Mouse (Mus musculus): ENCODE measurements around the gene Olfr69. TPM values are rescaled to one million over a fixed set of nuclear protein-coding genes. Genes with fewer than 3 reads are reported as not detected.
"Not testable (repeated sequence)": the region's sequence is repeated elsewhere in the genome, so short reads cannot be mapped to it uniquely, and the experiment has no call there.

Gene Olfr69
- total RNA-seq, 2 experiments from 2014 or later: not detected

DNA sequence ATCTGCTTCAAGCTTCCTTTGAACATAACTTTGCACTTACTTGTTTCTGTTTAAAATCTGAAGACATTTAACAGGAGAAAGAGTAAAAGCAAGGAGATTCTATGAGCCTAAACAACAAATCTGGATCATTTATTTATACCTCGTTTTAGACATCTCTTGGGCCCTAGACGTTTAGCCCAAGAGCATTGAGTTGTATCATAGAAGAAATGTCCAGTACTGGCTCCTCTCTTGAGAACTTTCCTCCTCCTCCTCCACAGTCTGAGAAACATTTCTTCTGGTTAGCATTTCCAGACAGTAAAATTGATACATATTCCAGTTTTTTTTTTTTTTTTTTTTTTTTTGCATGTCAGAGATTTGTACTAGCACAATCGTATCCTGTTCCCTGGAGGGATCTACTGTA lies 20.3 kb upstream of the Olfr69 start, which contains the start of gene Olfr67:
Olfr67 (minus strand) TSS at position 101 of the 400 bp plus-strand sequence.
- no peak for DNase-seq
- intact Hi-C loops (cut with DNase I): no loop called here
- Histone ChIP-seq H3K4me3 (no peak within 1 kb of the TSS), H3K27ac (no peak within 1 kb of the TSS)
- no peak for TF ChIP-seq CTCF (IDR thresholded peaks at IDR 0.05)

DNA sequence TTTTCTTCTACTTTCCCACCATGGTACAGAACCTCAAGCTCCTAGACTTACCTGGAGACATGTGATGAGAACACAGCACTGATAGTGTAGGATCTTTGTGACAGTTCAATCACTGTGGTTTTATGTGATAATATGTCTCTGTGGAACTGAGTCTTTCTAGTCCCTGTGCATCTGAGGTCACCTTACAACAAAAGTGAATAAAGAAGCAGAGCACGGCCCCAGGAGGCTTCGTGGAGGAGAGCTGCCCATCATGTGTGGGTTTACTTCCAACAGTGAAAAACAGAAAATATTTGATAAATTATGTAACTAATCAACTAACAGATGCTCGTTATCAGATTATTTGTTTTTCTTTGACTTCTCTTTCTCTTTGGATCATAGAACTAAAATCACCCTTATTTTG lies 8.2 kb upstream of the Olfr69 start, which contains the start of gene Olfr68:
Olfr68 (minus strand) TSS at position 101 of the 400 bp plus-strand sequence.
- Histone ChIP-seq H3K27ac (no peak within 1 kb of the TSS), H3K4me3 (no peak within 1 kb of the TSS)
- TF ChIP-seq CTCF (IDR thresholded peaks at IDR 0.05): no peak
- no peak for DNase-seq
- intact Hi-C loops (cut with DNase I): no loop called here

DNA sequence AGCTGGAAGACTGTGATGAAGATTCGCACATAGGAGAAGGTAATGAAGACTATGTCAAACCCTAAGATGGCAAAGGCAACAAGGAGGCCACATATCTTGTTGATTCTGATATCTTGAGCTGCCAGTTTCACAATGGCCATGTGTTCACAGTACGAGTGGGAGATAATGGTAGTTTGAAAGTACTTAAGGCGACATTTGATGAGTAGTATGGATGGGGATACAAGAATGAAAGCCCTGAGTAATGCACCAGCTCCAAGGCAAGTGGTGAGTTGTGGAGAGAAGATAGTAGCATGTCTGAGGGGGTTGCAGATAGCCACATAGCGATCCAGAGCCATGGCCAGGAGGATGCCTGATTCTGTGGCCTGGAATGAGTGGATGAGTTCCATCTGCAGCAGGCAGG lies 6.3 kb upstream of the Olfr69 start:
- intact Hi-C loops (cut with DNase I); H3K27ac ChIP-seq; DNase-seq; H3K4me3 ChIP-seq: not testable (repeated sequence)

DNA sequence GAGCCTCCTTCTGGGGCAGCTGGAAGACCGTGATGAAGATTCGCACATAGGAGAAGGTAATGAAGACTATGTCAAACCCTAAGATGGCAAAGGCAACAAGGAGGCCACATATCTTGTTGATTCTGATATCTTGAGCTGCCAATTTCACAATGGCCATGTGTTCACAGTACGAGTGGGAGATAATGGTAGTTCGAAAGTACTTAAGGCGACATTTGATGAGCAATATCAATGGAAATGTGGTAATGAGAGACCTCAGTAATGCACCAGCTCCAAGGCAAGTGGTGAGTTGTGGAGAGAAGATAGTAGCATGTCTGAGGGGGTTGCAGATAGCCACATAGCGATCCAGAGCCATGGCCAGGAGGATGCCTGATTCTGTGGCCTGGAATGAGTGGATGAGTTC lies 3.7 kb downstream of the Olfr69 start:
- intact Hi-C loops (cut with DNase I); H3K27ac ChIP-seq; DNase-seq; H3K4me3 ChIP-seq: not testable (repeated sequence)

DNA sequence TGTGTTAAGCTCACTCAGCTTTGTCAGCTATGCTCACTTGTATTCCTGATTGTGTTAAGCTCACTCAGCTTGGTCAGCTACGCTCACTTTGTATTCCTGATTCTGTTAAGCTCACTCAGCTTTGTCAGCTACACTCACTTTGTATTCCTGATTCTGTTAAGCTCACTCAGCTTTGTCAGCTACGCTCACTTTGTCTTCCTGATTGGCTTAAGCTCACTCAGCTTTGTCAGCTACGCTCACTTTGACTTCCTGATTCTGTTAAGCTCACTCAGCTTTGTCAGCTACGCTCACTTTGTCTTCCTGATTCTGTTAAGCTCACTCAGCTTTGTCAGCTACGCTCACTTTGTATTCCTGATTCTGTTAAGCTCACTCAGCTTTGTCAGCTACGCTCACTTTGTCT lies 9.2 kb downstream of the Olfr69 start:
- H3K4me3 ChIP-seq; H3K27ac ChIP-seq; intact Hi-C loops (cut with DNase I); DNase-seq: not testable (repeated sequence)

DNA sequence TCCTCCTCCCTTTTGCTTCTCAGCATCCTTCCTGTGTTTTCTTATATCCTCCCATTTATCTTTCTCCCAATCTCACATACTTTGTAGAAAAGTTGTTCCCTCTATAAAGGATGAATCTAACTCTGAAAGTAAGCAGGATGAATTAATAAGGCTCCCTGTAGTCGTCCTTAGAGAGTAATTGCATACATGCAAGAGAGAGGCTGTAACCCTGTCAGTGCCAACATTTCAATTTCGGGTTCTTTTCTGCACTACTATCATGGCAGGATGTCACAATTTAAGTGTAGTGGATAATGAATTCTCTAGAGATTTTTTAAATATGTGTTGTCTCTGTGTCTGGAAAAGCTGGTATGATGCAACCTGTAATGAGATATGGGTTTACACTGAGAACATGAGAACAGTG lies 14.2 kb downstream of the Olfr69 start, which contains the start of gene Olfr630:
Olfr630 (minus strand) TSS at position 101 of the 400 bp plus-strand sequence.
- DNase-seq: no peak
- H3K4me3 ChIP-seq: no peak within 1 kb of the TSS
- H3K27ac ChIP-seq: no peak within 1 kb of the TSS
- intact Hi-C loops (cut with DNase I): no loop called here
- TF ChIP-seq CTCF (IDR thresholded peaks at IDR 0.05): no peak

DNA sequence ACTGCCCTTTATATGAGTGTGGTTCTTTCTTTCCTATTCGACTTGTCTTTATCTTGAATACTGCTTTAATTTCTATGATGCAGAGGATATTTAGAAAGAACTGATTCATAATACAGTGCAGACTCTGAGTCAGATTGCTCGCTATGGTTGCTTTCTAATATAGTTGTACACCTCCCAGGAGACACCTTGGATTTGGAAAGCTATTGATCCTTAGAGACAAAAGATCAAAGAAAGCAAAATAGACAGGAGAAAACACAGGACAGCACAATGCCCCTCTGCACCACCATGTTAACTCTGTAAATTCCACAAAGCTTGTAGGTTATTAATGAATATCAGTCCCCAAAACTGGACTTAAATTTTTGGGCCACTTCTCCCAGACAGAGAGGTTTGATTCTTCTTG lies 26.6 kb downstream of the Olfr69 start, which contains the start of gene Olfr629:
Olfr629 (minus strand) TSS at position 101 of the 400 bp plus-strand sequence.
- Histone ChIP-seq H3K27ac (no peak within 1 kb of the TSS), H3K4me3 (no peak within 1 kb of the TSS)
- no peak for TF ChIP-seq CTCF (IDR thresholded peaks at IDR 0.05)
- intact Hi-C loops (cut with DNase I): no loop called here
- DNase-seq: no peak

DNA sequence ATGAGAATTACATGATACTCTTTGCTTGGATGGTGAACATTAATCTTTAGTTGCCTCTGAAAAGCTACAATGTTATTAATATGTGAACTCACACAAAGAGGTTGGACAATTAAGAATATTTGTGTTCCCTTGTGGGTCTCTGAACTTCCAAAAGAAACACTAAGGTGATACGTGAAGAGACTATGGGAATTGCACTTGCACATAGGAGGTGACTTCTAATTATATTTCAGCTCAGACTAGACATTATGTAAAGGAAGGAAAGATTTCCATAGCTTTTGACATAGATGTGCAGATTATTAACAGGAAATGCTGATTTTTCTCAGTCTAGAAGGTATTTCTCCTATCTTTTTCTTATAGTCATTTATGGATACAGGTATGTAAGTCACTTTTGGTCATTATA lies 41.3 kb downstream of the Olfr69 start, which contains the start of gene Olfr628:
Olfr628 (plus strand) TSS at position 301 of the 400 bp plus-strand sequence.
- intact Hi-C loops (cut with DNase I): no loop called here
- DNase-seq: no peak
- no peak within 1 kb of the TSS for H3K4me3 ChIP-seq
- no peak for TF ChIP-seq CTCF (IDR thresholded peaks at IDR 0.05)
- no peak within 1 kb of the TSS for H3K27ac ChIP-seq

DNA sequence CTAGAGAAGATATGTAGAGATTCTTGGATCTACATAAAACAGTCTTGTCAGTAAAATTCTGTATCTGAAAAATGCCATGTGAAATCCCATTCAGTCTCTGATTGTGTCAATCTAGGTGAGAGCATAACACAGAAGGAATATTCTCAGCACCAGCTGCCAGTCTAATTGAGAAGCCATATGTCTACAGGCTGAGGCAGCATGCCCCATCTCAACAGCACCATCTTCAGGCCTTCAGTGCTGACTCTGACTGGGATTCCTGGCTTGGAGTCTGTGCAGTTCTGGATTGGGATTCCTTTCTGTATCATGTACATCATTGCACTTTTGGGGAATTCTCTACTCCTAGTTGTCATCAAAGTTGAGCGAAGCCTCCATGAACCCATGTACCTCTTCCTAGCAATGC lies 55.0 kb downstream of the Olfr69 start:
- intact Hi-C loops (cut with DNase I); H3K4me3 ChIP-seq; DNase-seq; H3K27ac ChIP-seq: not testable (repeated sequence)

Other genes starting within 250 kb of the Olfr69 start
- not detected for gene Olfr612, start 228.9 kb downstream of the Olfr69 start, total RNA-seq (2021)
- gene Olfr613, start 223.5 kb downstream of the Olfr69 start, total RNA-seq (2021): not detected
- not detected for gene Olfr615, start 215.5 kb downstream of the Olfr69 start, total RNA-seq (2021)
- gene Olfr616, start 202.5 kb downstream of the Olfr69 start, total RNA-seq (2021): not detected
- gene Olfr617, start 198.5 kb downstream of the Olfr69 start, total RNA-seq (2021): not detected
- not detected for gene Olfr618, start 181.5 kb downstream of the Olfr69 start, total RNA-seq (2021)
- not detected for gene Olfr619, start 171.0 kb downstream of the Olfr69 start, total RNA-seq (2021)
- gene Olfr620, start 159.1 kb downstream of the Olfr69 start, total RNA-seq (2021): not detected
- gene Olfr622, start 128.9 kb downstream of the Olfr69 start, total RNA-seq (2021): not detected
- not detected for gene Olfr623, start 107.9 kb downstream of the Olfr69 start, total RNA-seq (2021)
- not detected for gene Olfr624, start 100.4 kb downstream of the Olfr69 start, total RNA-seq (2021)
- not detected for gene Olfr625-ps1, start 88.9 kb downstream of the Olfr69 start, total RNA-seq (2021)
- gene Olfr243, start 56.9 kb downstream of the Olfr69 start, total RNA-seq (2021): not detected
- not detected for gene Olfr628, start 41.2 kb downstream of the Olfr69 start, total RNA-seq (2021)
- not detected for gene Olfr629, start 26.7 kb downstream of the Olfr69 start, total RNA-seq (2021)
- gene Olfr630, start 14.3 kb downstream of the Olfr69 start, total RNA-seq (2021): not detected
- not detected for gene Olfr68, start 8.1 kb upstream of the Olfr69 start, total RNA-seq (2021)
- not detected for gene Olfr67, start 20.2 kb upstream of the Olfr69 start, total RNA-seq (2021)
- gene Hbb-bt, start 42.4 kb upstream of the Olfr69 start, total RNA-seq (2021): 10 to 100 TPM; 20.6 to 29.2 TPM
- 100 to 1,000 TPM; 210 to 301 TPM for gene Hbb-bs, start 56.5 kb upstream of the Olfr69 start, total RNA-seq (2021)
- gene Hbb-bh2, start 68.9 kb upstream of the Olfr69 start, total RNA-seq (2021): not detected
- not detected for gene Hbb-bh1, start 71.6 kb upstream of the Olfr69 start, total RNA-seq (2021)
- not detected for gene Hbb-y, start 81.6 kb upstream of the Olfr69 start, total RNA-seq (2021)
- not detected for gene Olfr66, start 114.7 kb upstream of the Olfr69 start, total RNA-seq (2021)
- not detected for gene Olfr64, start 122.9 kb upstream of the Olfr69 start, total RNA-seq (2021)
- gene Olfr65, start 131.9 kb upstream of the Olfr69 start, total RNA-seq (2021): not detected
- not detected for gene Olfr631, start 157.2 kb upstream of the Olfr69 start, total RNA-seq (2021)
- gene Olfr632, start 162.8 kb upstream of the Olfr69 start, total RNA-seq (2021): not detected
- gene Olfr633, start 172.8 kb upstream of the Olfr69 start, total RNA-seq (2021): not detected
- not detected for gene Olfr635, start 199.6 kb upstream of the Olfr69 start, total RNA-seq (2021)
- gene Olfr638, start 227.2 kb upstream of the Olfr69 start, total RNA-seq (2021): not detected
- under 1 TPM in 1 of 2 experiments, not detected in 1; 0.03 TPM for gene Olfr639, start 245.7 kb upstream of the Olfr69 start, total RNA-seq (2021)